Mouse (Mus musculus): ENCODE measurements around the gene Ctrb1.

- TF ChIP-seq CTCF (IDR thresholded peaks at IDR 0.05; ENCODE audit: borderline replicate concordance, insufficient read depth, low read depth, low read length) (no peak), POLR2A (IDR thresholded peaks at IDR 0.05; ENCODE audit: borderline replicate concordance, insufficient read depth, low read length) (no peak)
These were observed 31.9 kb downstream of the Ctrb1 start for GRCm38 (mm10) chr8:111658819-111659423.

Data from cerebellum, adult 2 months (tissue).